Mouse (Mus musculus): ENCODE measurements around the gene Pced1a.
A peak's percentile ranks its signal among the peaks of the same experiment; 100 is the strongest.

Gene Pced1a

GRCm38 (mm10) chr2:130424126-130424853 lies at the start of gene Pced1a, which contains the start of gene Vps16:
Gene Pced1a, minus strand, starts transcription at chr2:130424701.
Gene Vps16, plus strand, starts transcription at chr2:130424339.
- peak; percentile 94 for DNase-seq

- DNase-seq: no peak
Observed at GRCm38 (mm10) chr2:130472908-130473510, 48.5 kb upstream of the Pced1a start.

GRCm38 (mm10) chr2:130469935-130470334 lies 45.4 kb upstream of the Pced1a start:
- DNase-seq: no peak

- no peak for DNase-seq
Observed at GRCm38 (mm10) chr2:130469366-130469765, 44.9 kb upstream of the Pced1a start.

- no peak for DNase-seq
Observed at GRCm38 (mm10) chr2:130466438-130466837, 41.9 kb upstream of the Pced1a start.

- DNase-seq: no peak
Observed at GRCm38 (mm10) chr2:130461287-130462071, 37.0 kb upstream of the Pced1a start.

- no peak for DNase-seq
Observed at GRCm38 (mm10) chr2:130459576-130459975, 35.1 kb upstream of the Pced1a start.

GRCm38 (mm10) chr2:130457871-130458270 lies 33.4 kb upstream of the Pced1a start:
- DNase-seq: no peak

- peak; percentile 74 for DNase-seq
Observed at GRCm38 (mm10) chr2:130454748-130455370, 30.4 kb upstream of the Pced1a start.

- DNase-seq: no peak
Observed at GRCm38 (mm10) chr2:130453421-130453820, 28.9 kb upstream of the Pced1a start.

GRCm38 (mm10) chr2:130452266-130452665 lies 27.8 kb upstream of the Pced1a start:
- no peak for DNase-seq

- peak; percentile 28 for DNase-seq
Observed at GRCm38 (mm10) chr2:130451727-130452090, 27.2 kb upstream of the Pced1a start.

- no peak for DNase-seq
Observed at GRCm38 (mm10) chr2:130451086-130451726, 26.7 kb upstream of the Pced1a start.

- DNase-seq: peak; percentile 75
Observed at GRCm38 (mm10) chr2:130450434-130450796, 25.9 kb upstream of the Pced1a start.

GRCm38 (mm10) chr2:130449794-130450433 lies 25.4 kb upstream of the Pced1a start, which contains the start of gene Ptpra:
Gene Ptpra, plus strand, starts transcription at chr2:130450278.
- peak; percentile 88 for DNase-seq

- DNase-seq: no peak
Observed at GRCm38 (mm10) chr2:130449021-130449793, 24.7 kb upstream of the Pced1a start.

GRCm38 (mm10) chr2:130448449-130448848 lies 23.9 kb upstream of the Pced1a start:
- DNase-seq: no peak

- no peak for DNase-seq
Observed at GRCm38 (mm10) chr2:130442162-130442561, 17.7 kb upstream of the Pced1a start.

GRCm38 (mm10) chr2:130439840-130440480 lies 15.5 kb upstream of the Pced1a start:
- DNase-seq: no peak

- no peak for DNase-seq
Observed at GRCm38 (mm10) chr2:130438861-130439260, 14.4 kb upstream of the Pced1a start.

- no peak for DNase-seq
Observed at GRCm38 (mm10) chr2:130436769-130437168, 12.3 kb upstream of the Pced1a start.
